9 mouse cellular contexts compared by ENCODE assay signal in the genomic region with DNA sequence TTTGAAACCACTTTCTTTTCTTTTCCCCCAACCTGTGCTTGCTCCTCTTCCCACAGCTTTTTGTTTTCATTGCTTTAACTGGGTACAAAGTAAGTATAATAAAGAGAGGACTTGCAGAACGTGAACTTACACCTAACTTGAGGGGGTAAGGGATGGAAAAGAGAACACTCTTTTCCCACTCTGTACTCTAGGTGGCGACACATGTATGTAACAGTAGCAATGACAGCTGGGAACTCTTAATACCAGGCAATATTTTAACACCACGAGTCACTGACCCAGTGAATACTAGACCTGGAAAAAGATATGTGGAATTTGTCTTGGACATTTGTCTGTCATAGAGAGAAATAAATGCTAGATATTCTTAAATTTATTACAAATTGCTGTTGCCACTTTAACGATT. TPM values are rescaled to one million over a fixed set of nuclear protein-coding genes. Genes with fewer than 3 reads are reported as not detected.
DNase-seq lines count a peak whose midpoint lies in the region.
"Had no signal": no experiment of that assay in that cellular context is flagged by ENCODE, and none has a peak within 500 bp of the region (broad histone marks: within the 10 kb centered on the region; RNA-seq: fewer than 3 reads in every experiment).

No protein-coding gene starts in this region.

- DNase-seq in adrenal gland, postnatal 14 days: peak; percentile 31
- DNase-seq in adrenal gland, postnatal 4 days (ENCODE audit: low spot score in 2 of 2): no peak
- peak; percentile 32 to 41 for DNase-seq in left cerebral cortex, postnatal 25 days (ENCODE audit: low spot score in 2 of 2)
- DNase-seq in left cerebral cortex, adult 11 months (ENCODE audit: low spot score): no peak
- peak; percentile 71 for DNase-seq in embryo, embryonic 10.5 days (ENCODE audit: low spot score)
- peak; percentile 5 to 18 for DNase-seq in kidney, postnatal 4 days
- DNase-seq in c-Kit-positive CD71-positive TER-119-positive erythroid progenitor cells, embryonic 14.5 days (ENCODE audit: low spot score): no peak
- DNase-seq in right cerebral cortex, postnatal 10 days (ENCODE audit: low spot score in 2 of 2): no peak

- intact Hi-C loops in left cerebral cortex, postnatal 25 days (cut with DNase I): no loop called here

RNA-seq across cellular contexts. Expression of gene Nts, which starts 8.5 kb away (rescaled TPM):
- total RNA-seq in adrenal gland, postnatal 14 days (2021): 0.41 TPM in 1 of 2 replicates, not detected in the other
- under 1 TPM; 0.31 to 0.48 TPM for total RNA-seq in adrenal gland, postnatal 4 days (2021)
- total RNA-seq in left cerebral cortex, postnatal 25 days (2021): 10 to 100 TPM in 1 of 2 experiments, 1 to 10 TPM in 1; 5.7 to 12.7 TPM

RNA-seq across cellular contexts. Expression of gene Rassf9, which starts 13.3 kb away (rescaled TPM):
- 7.0 and 8.0 TPM in 2 replicates for total RNA-seq in adrenal gland, postnatal 14 days (2021)
- total RNA-seq in adrenal gland, postnatal 4 days (2021): 10 to 100 TPM in 1 of 2 experiments, 1 to 10 TPM in 1; 8.0 to 10.5 TPM
- total RNA-seq in left cerebral cortex, postnatal 25 days (2021): 1 to 10 TPM; 1.8 to 2.8 TPM
- total RNA-seq: CH12.LX had no signal

Comparison
In these comparisons a context has a peak if more than half of its experiments do, and no peak if none do; other contexts are left out.
1. DNase-seq: peak in adrenal gland, postnatal 14 days (single experiment), left cerebral cortex, postnatal 25 days (2 of 2), embryo, embryonic 10.5 days (single experiment) and kidney, postnatal 4 days (2 of 2); none in adrenal gland, postnatal 4 days (0 of 2), left cerebral cortex, adult 11 months (single experiment), c-Kit-positive CD71-positive TER-119-positive erythroid progenitor cells, embryonic 14.5 days (single experiment) and right cerebral cortex, postnatal 10 days (0 of 2).